Mouse (Mus musculus): Measurements from ENCODE around the gene Amigo1. TPM values are rescaled to one million over a fixed set of nuclear protein-coding genes. Genes with fewer than 3 reads are reported as not detected.
"Not testable (repeated sequence)": the region's sequence is repeated elsewhere in the genome, so short reads cannot be mapped to it uniquely, and the experiment has no call there.

Amigo1 gene
- polyA plus RNA-seq, 1 experiment from 2014 or later = 11.0 TPM

DNA sequence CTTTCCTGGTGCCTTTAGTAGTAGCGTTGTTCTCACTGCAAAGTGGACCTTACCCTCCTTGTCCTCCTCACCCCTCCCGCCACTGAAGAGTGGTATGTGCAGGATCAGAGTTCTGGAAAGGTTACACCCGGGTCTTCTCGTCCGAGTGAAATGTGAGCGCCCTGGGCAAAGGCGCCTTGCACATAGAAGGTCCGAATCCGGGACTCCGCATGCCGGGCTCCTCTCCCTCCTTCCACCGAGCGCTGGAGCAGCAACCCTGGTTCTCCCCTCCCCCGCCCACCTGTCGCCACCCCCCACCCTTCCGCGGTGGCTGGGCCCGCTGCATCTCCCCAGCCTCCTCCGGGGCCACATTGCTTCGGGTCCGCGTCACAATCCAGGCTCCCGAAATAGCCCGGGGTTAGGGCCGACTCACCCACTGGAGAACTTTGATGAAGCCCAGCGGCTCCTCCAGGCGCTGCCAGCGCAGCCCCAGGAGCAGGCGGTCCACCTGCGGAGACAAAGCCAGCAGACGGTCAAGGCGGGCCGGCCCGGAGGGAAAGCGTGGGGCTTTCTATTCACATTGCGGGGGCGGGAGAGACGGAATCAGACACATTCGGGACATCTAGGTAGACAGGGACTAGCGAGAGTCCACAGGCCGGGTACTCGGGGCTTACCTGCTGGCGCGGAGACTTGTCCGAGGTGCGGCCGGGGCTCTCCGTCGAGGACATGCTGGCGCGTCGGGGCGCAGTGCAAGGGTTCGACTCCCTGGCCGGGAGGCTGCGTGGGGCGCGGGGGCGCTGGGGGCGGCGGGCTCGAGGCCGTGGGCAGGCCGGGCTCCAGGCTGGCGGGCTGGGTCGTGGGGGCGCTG is 39.8 kb downstream of the Amigo1 start:
- Histone ChIP-seq H3K36me3 (no peaks in the 10 kb centered on the region), H3K9me3 (no peaks in the 10 kb centered on the region), H3K4me1 (replicated peaks) (peaks cover 14% of the 10 kb centered on the region), H3K4me3 (replicated peaks) (peak overlapping the region; percentile 44), H3K27me3 (peaks cover 58% of the 10 kb centered on the region), H3K27ac (no peak overlapping the region), H3K4me2 (replicated peaks) (peak overlapping the region; percentile 64), H3K9ac (replicated peaks) (peak overlapping the region; percentile 54)
- peak; percentile 66 for ATAC-seq
- whole genome bisulfite sequencing = 3% methylated on average over 64 of the region's 67 CpGs

DNA sequence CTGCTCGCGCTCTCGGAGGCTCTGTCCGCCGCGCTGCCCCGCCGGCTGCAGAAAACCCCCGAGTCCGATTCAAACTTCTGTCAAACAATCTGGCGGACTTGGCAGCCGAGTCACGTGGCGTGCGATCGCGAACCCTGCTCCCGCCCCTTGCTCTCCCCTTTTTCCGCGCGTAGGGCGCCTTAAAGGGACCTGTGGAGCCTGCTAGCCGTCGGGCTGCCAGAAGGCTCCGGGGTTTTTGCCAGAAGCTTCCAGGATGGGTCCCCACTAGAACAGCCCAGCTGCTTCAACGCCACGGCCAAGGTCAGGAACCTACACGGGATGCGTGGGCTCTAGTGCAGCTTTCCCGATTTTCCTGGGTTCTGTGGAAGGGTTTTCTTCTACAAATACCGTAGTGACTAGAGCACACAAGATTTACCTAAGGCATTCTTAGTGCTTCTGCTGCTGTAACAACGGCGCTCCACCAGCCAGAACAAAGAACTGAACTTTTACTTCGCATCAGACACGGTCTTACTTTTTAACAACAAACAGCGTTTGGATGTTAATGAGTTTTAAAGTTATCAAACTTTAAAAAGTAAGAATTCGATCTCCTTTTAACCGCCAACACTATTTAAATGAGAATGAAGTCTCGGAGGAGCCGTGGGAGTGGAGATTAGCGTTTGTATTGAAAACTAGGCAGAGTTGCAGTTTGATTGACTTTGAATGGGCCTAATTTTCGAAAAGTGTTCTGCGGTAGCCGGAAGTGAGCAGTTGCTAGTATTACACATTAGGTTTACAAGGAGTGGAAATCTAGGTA is 40.6 kb downstream of the Amigo1 start, which contains the start of gene Sypl2:
Gene Sypl2 (minus strand): TSS at position 91 of the 793 bp plus-strand sequence.
- Histone ChIP-seq H3K36me3 (no peaks in the 10 kb centered on the region), H3K4me1 (replicated peaks) (peaks cover 14% of the 10 kb centered on the region), H3K9ac (replicated peaks) (peak within 1 kb of the TSS; percentile 54), H3K27ac (no peak within 1 kb of the TSS), H3K9me3 (no peaks in the 10 kb centered on the region), H3K4me3 (replicated peaks) (peak within 1 kb of the TSS; percentile 44), H3K27me3 (peaks cover 56% of the 10 kb centered on the region), H3K4me2 (replicated peaks) (peak within 1 kb of the TSS; percentile 64)
- ATAC-seq = peak; percentile 45
- WGBS = 2% methylated on average over 43 of the region's 44 CpGs

DNA sequence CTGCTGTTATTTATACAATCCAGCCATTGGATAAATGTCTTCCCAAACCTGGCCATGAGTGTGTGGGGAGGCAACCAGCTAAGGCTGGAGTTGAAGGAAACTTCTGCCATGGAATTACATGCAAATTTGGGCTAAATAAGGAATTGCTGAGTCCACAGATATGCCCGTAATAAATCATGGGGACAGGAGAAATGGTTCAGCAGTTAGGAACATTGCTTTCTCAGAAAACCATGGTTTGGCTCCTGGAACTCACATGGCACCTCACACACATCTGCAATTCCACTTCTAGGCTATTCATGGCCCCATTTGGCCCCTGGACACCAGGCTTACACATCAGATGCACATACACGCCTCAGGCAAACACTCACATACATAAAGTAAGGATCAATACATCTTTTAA is 41.4 kb downstream of the Amigo1 start:
- WGBS = 81% methylated on average over 2 of the region's 2 CpGs
- no peaks in the 10 kb centered on the region for H3K36me3 ChIP-seq
- no peaks in the 10 kb centered on the region for H3K9me3 ChIP-seq
- H3K9ac ChIP-seq (replicated peaks) = no peak overlapping the region
- no peak overlapping the region for H3K27ac ChIP-seq
- ATAC-seq = no peak
- H3K4me1 ChIP-seq (replicated peaks) = peaks cover 14% of the 10 kb centered on the region
- no peak overlapping the region for H3K4me3 ChIP-seq (replicated peaks)
- 0 out of 2 replicates have a peak overlapping the region, but pooled peaks have one; percentile 64 for H3K4me2 ChIP-seq (replicated peaks)
- H3K27me3 ChIP-seq = peaks cover 49% of the 10 kb centered on the region

DNA sequence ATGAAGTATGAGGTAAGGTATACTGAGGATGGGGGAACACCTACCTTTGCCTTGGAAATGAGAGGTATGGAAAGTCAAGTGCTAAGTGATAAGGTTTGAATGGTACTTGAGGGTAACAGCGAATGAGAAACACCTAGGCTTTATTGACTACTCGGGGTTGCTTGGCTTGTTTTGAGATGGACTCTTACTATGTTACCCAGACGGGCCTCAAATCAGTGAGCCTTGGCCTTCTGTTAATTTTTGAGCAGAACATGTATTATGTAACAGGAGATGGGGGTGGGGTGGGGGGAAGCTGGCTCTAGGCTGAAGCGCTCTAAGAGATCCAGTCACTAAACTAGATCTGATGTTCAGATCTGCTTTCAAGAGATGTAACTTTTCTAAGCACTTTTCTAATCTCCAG is 45.5 kb downstream of the Amigo1 start:
- Histone ChIP-seq H3K4me2 (replicated peaks) (no peak overlapping the region), H3K27me3 (peaks cover 14% of the 10 kb centered on the region), H3K27ac (no peak overlapping the region), H3K4me1 (replicated peaks) (peaks cover 4% of the 10 kb centered on the region), H3K9ac (replicated peaks) (no peak overlapping the region), H3K36me3 (no peaks in the 10 kb centered on the region), H3K4me3 (replicated peaks) (no peak overlapping the region), H3K9me3 (no peaks in the 10 kb centered on the region)
- ATAC-seq = no peak
- 83% methylated on average over 4 of the region's 4 CpGs for WGBS

DNA sequence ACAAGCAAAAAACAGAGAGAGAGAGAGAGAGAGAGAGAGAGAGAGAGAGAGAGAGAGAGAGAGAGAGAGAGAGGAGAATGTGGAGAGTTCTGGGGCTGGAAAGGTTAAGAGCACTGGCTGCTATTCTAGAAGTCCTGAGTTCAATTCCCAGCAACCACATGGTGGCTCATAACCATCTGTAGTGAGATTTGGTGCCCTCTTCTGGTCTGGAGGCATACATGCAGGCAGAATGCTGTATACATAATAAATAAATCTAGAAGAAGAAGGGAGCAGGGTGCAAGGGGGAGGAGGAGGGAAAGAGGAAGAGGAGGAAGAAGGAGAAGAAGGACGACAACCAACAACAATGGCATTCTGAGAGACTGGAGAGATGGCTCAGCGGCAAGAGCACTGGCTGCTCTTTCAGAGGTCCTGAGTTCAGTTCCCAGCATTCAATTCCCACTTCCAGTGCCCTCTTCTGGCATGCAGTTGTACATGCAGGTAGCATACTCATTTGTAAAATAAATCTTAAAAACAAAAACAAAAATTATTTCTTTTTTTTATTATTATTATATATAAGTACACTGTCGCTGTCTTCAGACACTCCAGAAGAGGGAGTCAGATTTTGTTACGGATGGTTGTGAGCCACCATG is 51.5 kb downstream of the Amigo1 start:
- H3K9ac ChIP-seq (replicated peaks); H3K4me1 ChIP-seq (replicated peaks); ATAC-seq; H3K4me3 ChIP-seq (replicated peaks); H3K4me2 ChIP-seq (replicated peaks); H3K36me3 ChIP-seq; H3K27me3 ChIP-seq; H3K27ac ChIP-seq; H3K9me3 ChIP-seq: not testable (repeated sequence)
- WGBS = 91% methylated on average over 4 of the region's 4 CpGs

DNA sequence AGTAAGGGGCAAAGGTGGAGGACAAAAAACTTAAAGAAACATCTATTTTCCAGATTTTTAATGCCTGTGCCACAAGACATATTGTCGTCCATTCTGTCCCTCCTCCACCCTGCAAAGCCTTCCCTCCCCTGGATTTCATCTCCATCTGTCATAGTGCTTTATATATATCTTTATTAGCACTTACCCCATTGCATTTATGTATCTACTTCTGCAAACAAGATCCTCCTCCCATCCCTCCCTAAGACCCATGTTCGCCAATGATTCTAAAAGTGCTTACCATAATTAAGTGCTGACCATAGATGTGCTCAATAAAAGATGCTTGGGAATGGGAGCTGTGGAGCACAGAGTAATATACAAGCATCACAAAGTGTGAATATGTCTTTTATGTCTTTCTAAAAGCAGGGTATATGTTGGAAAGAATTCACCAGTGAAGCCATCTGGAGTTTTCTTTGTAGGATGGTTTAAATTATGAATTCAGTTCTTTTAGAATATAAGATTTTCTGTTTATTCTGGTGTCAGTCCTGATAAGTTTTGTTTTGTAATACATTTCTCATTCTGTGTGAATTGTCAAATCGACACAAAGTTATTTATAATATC is 55.2 kb downstream of the Amigo1 start:
- WGBS = 92% methylated on average over 3 of the region's 3 CpGs

More for the DNA sequence above, 55.2 kb downstream of the Amigo1 start:
- Histone ChIP-seq H3K36me3 (no peaks in the 10 kb centered on the region), H3K4me3 (replicated peaks) (no peak overlapping the region), H3K9me3 (no peaks in the 10 kb centered on the region), H3K4me1 (replicated peaks) (no peaks in the 10 kb centered on the region), H3K4me2 (replicated peaks) (no peak overlapping the region), H3K9ac (replicated peaks) (no peak overlapping the region), H3K27ac (no peak overlapping the region), H3K27me3 (no peaks in the 10 kb centered on the region)
- ATAC-seq = no peak

Other genes with a start within 250 kb of the Amigo1 start
- gene Gstm6, start 242.6 kb upstream of the Amigo1 start, polyA plus RNA-seq (2015; fragmentation: Nextera tagmentation; extraction: Ambion mirVana) = 14.5 and 17.3 TPM in 2 replicates
- gene Gstm3, start 217.1 kb upstream of the Amigo1 start, polyA plus RNA-seq (2015; fragmentation: Nextera tagmentation; extraction: Ambion mirVana) = 0.26 TPM in 1 of 2 replicates, not detected in the other
- gene Gstm2, start 199.9 kb upstream of the Amigo1 start, polyA plus RNA-seq (2015; fragmentation: Nextera tagmentation; extraction: Ambion mirVana) = 6.0 and 6.2 TPM in 2 replicates
- 28.7 and 36.2 TPM in 2 replicates for gene Gstm1, start 168.4 kb upstream of the Amigo1 start, polyA plus RNA-seq (2015; fragmentation: Nextera tagmentation; extraction: Ambion mirVana)
- gene Gstm4, start 141.4 kb upstream of the Amigo1 start, polyA plus RNA-seq (2015; fragmentation: Nextera tagmentation; extraction: Ambion mirVana) = 13.8 and 14.2 TPM in 2 replicates
- 53.6 and 54.5 TPM in 2 replicates for gene Ampd2, start 99.7 kb upstream of the Amigo1 start, polyA plus RNA-seq (2015; fragmentation: Nextera tagmentation; extraction: Ambion mirVana)
- 0.43 and 0.48 TPM in 2 replicates for gene Gnat2, start 93.5 kb upstream of the Amigo1 start, polyA plus RNA-seq (2015; fragmentation: Nextera tagmentation; extraction: Ambion mirVana)
- 148 and 152 TPM in 2 replicates for gene Gnai3, start 40.2 kb upstream of the Amigo1 start, polyA plus RNA-seq (2015; fragmentation: Nextera tagmentation; extraction: Ambion mirVana)
- gene Gpr61, start 31.5 kb upstream of the Amigo1 start, polyA plus RNA-seq (2015; fragmentation: Nextera tagmentation; extraction: Ambion mirVana) = 2.0 and 2.1 TPM in 2 replicates
- 4.3 and 5.6 TPM in 2 replicates for gene Cyb561d1, start 14.9 kb downstream of the Amigo1 start, polyA plus RNA-seq (2015; fragmentation: Nextera tagmentation; extraction: Ambion mirVana)
- 27.8 and 28.8 TPM in 2 replicates for gene Atxn7l2, start 24.6 kb downstream of the Amigo1 start, polyA plus RNA-seq (2015; fragmentation: Nextera tagmentation; extraction: Ambion mirVana)
- 0.92 and 0.95 TPM in 2 replicates for gene Sypl2, start 40.3 kb downstream of the Amigo1 start, polyA plus RNA-seq (2015; fragmentation: Nextera tagmentation; extraction: Ambion mirVana)
- 242 and 257 TPM in 2 replicates for gene Psma5, start 70.6 kb downstream of the Amigo1 start, polyA plus RNA-seq (2015; fragmentation: Nextera tagmentation; extraction: Ambion mirVana)
- gene Sort1, start 97.7 kb downstream of the Amigo1 start, polyA plus RNA-seq (2015; fragmentation: Nextera tagmentation; extraction: Ambion mirVana) = 14.9 and 18.3 TPM in 2 replicates
- not detected in 2 replicates for gene Mybphl, start 178.6 kb downstream of the Amigo1 start, polyA plus RNA-seq (2015; fragmentation: Nextera tagmentation; extraction: Ambion mirVana)
- gene Psrc1, start 197.5 kb downstream of the Amigo1 start, polyA plus RNA-seq (2015; fragmentation: Nextera tagmentation; extraction: Ambion mirVana) = 23.7 and 25.4 TPM in 2 replicates
- 56.5 and 65.5 TPM in 2 replicates for gene Celsr2, start 229.2 kb downstream of the Amigo1 start, polyA plus RNA-seq (2015; fragmentation: Nextera tagmentation; extraction: Ambion mirVana)

Measured in midbrain, embryonic 13.5 days (tissue).